ENCODE assay signal across 26 mouse cellular contexts in genomic region chr17:56431582-56431981, GRCm38 (mm10).
"Had no signal": no experiment of that assay in that cellular context is flagged by ENCODE, and none has a peak within 500 bp of the region (broad histone marks: within the 10 kb centered on the region; RNA-seq: fewer than 3 reads in every experiment).

No protein-coding gene starts in this region.

- DNase-seq: gastrocnemius, adult 2 months; gastrocnemius, postnatal 10 days; gastrocnemius, postnatal 36 days; heart, adult 11 months; heart, adult 2 months; heart, postnatal 14 days; heart, postnatal 36 days; kidney, adult 11 months; kidney, adult 2 months; kidney, adult 9 months; kidney, postnatal 14 days; kidney, postnatal 4 days; liver had no signal

- H3K4me2 ChIP-seq: heart, embryonic 11.5 days; heart, embryonic 13.5 days; heart, embryonic 15.5 days; hindbrain, embryonic 13.5 days; hindbrain, embryonic 15.5 days; kidney, embryonic 15.5 days; limb, embryonic 12.5 days had no signal

- H3K9me3 ChIP-seq: hindbrain, embryonic 13.5 days; hindbrain, embryonic 15.5 days; kidney, embryonic 15.5 days had no signal

- H3K4me3 ChIP-seq: gastrocnemius, adult 2 months; heart, adult 2 months; heart, embryonic 13.5 days; heart, embryonic 15.5 days; hindbrain, embryonic 13.5 days; hindbrain, embryonic 15.5 days; kidney, embryonic 15.5 days; layer of hippocampus, adult 2 months; left cerebral cortex, adult 2 months; limb, embryonic 10.5 days; limb, embryonic 12.5 days had no signal

- H3K9ac ChIP-seq: heart, embryonic 13.5 days; heart, embryonic 15.5 days; hindbrain, embryonic 13.5 days; hindbrain, embryonic 15.5 days; kidney, embryonic 15.5 days; limb, embryonic 12.5 days had no signal

- H3K4me1 ChIP-seq: heart, embryonic 15.5 days; hindbrain, embryonic 13.5 days; hindbrain, embryonic 15.5 days; kidney, embryonic 15.5 days had no signal

- ATAC-seq: hindbrain, postnatal 0 days; intestine, embryonic 16.5 days had no signal

- H3K27ac ChIP-seq: gastrocnemius, adult 2 months; heart, adult 2 months; heart, embryonic 13.5 days; heart, embryonic 15.5 days; hindbrain, embryonic 13.5 days; hindbrain, embryonic 15.5 days; hindbrain, postnatal 0 days; kidney, embryonic 15.5 days; kidney, postnatal 0 days; left cerebral cortex, adult 2 months; limb, embryonic 10.5 days; limb, embryonic 12.5 days had no signal

- H3K27me3 ChIP-seq: heart, embryonic 15.5 days; hindbrain, embryonic 15.5 days; kidney, embryonic 15.5 days had no signal
